Mouse (Mus musculus) left cerebral cortex, adult 9 months (tissue): ENCODE data around the gene Slc13a4.

ENCODE experiments used
- DNase-seq, 2 experiments: peaks; one replicate each; pipeline ENCODE4 v3.0.0; 2022; ENCODE audit warnings: low spot score in 2 of 2

The Slc13a4 gene

GRCm38 (mm10) chr6:35308037-35308436, at the start of gene Slc13a4:
Slc13a4 (minus strand) TSS chr6:35308131.
- DNase-seq: no peak

- no peak for DNase-seq
These were observed 47.4 kb upstream of the Slc13a4 start for GRCm38 (mm10) chr6:35355320-35355719.

GRCm38 (mm10) chr6:35354622-35354998, 46.7 kb upstream of the Slc13a4 start:
- no peak for DNase-seq

DNA sequence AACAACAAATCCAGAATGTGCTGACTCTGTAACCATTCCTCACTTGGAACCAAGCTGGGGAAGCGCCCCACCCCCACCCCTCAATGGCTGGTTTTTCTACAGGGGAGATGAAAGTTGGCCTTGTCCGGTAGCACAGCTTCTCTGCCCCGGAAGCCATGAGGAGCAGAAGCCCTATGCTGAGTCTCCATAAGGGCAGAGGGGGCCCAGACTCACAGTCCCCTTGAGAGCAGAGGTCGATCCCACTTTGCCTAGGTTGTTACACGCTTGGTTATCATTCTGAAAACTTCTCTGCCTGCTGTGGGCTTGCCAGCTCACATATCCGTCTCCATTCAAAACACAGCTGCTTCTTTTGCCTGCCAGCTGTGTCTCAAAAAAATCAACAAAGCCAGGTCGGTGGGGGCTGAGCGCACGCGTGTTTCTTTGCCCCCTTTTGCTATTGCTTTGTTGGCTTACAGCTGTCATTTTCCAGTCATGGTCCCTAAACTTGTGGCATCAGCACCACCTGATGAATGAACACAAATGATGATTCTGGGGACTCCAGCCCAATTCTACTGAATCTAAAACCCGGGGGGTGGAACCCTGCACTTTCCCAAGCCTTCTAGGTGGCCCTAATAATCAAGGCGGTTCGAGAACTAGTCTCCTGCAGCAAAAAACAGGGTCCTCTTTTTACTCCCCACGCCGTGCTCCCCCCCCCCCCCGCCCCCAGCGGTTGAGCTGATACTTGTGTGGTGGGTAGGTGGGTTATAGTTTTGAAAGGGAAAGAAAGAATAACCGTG, 46.1 kb upstream of the Slc13a4 start:
- no peak for DNase-seq

DNA sequence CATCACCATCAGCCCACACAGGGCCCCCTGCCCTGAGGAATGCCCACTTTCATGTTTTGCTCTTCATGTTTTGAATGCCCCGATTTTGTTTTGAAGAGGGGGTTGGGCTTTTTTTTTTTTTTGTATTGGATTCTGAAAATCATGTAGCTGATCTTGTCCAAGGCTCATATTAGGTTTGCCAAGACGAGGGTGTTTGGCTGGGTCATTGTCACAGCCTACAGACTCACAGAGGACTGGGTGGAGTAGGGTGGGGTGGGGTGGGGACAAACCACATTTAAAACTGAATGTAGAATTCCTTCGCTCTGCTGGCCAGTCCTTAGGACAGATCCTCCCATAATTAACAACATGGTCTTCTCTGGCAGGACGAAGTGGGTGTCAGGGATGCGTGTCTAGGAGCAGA, 45.5 kb upstream of the Slc13a4 start:
- DNase-seq: no peak

DNA sequence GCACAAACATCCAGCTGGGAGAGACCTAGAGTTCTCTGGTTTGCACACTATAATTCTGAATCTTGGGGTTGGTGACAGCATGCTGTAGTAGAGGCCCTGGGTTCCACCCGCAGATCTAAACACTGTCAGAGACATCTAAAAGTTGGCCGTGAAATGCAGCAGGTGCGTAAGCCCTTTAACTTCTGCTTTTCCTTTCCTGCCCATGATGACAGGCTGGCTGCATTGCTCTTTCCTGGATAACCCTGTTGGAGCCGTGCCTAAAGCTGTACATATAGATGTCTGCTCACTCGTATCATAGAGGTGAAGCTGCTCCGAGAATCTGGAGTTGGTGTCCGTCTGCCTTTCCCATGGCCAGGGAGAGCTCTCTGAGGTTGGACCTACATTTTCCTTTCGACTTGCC, 44.9 kb upstream of the Slc13a4 start:
- no peak for DNase-seq

DNA sequence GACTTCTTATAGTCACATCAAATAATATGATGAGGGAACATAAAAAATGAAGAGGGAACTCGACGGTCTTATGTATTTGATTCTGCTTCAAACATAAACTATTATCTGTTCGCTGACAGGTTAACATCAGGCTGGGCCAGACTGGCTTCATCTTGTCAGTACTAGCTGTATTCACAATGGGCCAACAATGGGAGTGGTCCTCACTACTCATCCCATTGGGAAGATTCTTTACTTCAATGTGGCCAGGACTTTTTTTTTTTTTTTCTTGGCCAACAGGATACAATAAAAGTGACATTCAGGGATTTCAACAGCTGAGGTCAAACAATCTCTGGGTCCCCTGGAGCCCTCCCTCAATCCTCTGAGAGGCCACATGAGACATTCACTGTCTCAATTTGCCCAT, 43.9 kb upstream of the Slc13a4 start:
- no peak for DNase-seq

GRCm38 (mm10) chr6:35349784-35350183, 41.9 kb upstream of the Slc13a4 start:
- no peak for DNase-seq

DNA sequence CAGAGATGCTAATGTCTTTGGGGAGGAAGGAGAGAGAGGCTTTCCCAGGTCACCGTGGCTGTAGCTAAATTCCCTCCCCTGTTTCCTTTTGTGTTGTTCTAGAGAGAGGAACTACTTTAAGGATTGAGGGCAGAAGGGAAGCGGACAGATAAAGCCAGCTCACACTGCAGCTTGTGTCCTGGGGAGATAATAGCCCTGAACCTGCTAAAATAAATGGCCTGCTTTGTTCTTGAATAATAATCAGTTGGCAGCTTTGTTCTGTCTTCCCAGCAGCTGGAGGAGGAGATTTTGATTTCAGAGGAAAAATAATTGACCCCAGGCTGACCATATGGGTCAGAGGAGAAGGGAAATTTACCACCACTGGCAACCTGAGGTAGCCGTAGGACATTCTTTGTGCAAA, 30.7 kb upstream of the Slc13a4 start:
- no peak for DNase-seq

DNA sequence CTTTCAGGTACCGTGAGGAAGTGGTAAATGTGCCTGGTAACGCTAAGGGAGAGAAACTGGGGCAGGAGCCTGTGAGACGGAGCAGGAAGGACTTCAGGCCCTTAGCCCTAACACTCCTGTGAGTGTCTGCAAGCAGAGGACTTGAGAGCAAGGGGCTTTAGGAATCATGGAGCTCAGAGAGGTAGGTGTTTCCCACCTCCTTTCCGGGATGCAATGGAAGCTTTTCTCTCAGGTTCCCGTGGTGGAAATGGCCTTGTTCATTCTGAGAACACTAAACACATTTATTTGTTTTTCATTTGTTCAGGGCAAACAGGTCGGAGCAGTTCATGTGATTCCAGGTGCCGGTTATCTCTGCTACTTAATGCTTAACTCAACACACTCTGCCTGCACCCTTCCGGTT, 29.9 kb upstream of the Slc13a4 start:
- no peak for DNase-seq

- no peak for DNase-seq
These were observed 27.5 kb upstream of the Slc13a4 start for GRCm38 (mm10) chr6:35335452-35335851.

GRCm38 (mm10) chr6:35334278-35334677, 26.3 kb upstream of the Slc13a4 start:
- DNase-seq: no peak

GRCm38 (mm10) chr6:35333632-35334031, 25.7 kb upstream of the Slc13a4 start:
- DNase-seq: no peak

GRCm38 (mm10) chr6:35330834-35331233, 22.9 kb upstream of the Slc13a4 start:
- DNase-seq: no peak

GRCm38 (mm10) chr6:35329956-35330355, 22.0 kb upstream of the Slc13a4 start:
- DNase-seq: no peak

DNA sequence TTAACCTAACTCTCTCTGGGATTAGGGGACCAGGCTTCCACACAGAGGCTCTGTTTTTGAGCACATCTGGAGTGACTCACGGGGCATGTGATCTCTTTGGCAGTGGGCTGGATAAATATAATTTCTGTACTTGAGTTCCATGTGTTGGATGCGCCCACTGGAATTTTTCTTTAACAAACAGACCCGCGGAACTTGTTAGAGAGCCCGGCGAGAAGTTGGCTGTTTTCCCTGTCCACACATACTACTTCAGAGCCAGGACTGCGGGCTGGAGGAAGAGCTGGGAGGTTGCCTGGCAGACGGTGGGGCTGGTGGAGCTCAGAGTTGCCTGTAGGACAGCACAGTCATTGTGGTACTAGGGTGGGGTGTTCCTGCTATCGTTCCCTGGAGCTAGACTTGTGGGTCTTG, 18.2 kb upstream of the Slc13a4 start, which contains the start of gene Fam180a:
Fam180a (minus strand) TSS at position 31 of the 405 bp plus-strand sequence.
- peak in 1 of 2 experiments; percentile 33 for DNase-seq

DNA sequence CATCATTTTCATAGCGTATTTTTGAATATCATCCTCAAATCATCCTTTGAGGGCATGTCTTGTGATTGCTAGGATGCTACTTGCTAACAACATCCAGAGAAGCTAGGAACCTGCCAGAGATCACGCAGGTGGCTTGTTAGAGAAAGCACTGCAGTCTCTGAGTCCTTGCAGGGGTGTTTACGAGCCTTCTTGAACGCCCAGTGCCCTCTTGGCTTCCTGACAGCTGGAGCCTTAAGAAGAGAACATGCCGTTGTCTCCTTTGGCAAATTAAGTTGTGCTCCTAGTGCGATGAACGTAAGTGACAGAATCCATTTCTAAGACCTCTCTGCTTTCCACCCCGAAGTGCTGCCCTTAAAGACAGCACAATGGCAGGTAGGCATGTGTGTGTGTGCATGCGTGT, 16.4 kb upstream of the Slc13a4 start:
- no peak for DNase-seq

- DNase-seq: no peak
These were observed 15.1 kb upstream of the Slc13a4 start for GRCm38 (mm10) chr6:35323046-35323445.

GRCm38 (mm10) chr6:35321105-35321504, 13.2 kb upstream of the Slc13a4 start:
- no peak for DNase-seq

- DNase-seq: no peak
These were observed 11.9 kb upstream of the Slc13a4 start for GRCm38 (mm10) chr6:35319850-35320249.

GRCm38 (mm10) chr6:35313520-35313919, 5.6 kb upstream of the Slc13a4 start:
- no peak for DNase-seq

DNA sequence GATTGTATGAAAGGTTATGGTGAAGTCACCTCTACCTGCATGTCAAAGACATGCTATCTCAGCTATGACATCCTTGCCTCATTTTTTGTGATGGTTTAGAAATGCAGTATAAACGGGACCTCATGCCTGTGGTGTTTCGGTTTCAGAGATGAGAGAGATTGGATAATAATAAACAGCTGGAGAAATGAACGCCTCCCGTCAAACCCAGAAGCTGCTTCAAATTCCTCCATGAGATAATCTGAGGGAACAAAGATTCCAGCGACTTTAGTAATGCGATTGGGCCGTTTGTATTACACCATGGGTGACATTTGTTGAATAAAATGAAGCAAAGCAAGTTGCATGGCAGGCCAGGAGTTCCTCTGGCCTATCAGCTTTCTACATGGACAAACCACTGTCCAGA, 1.5 kb upstream of the Slc13a4 start:
- no peak for DNase-seq

DNA sequence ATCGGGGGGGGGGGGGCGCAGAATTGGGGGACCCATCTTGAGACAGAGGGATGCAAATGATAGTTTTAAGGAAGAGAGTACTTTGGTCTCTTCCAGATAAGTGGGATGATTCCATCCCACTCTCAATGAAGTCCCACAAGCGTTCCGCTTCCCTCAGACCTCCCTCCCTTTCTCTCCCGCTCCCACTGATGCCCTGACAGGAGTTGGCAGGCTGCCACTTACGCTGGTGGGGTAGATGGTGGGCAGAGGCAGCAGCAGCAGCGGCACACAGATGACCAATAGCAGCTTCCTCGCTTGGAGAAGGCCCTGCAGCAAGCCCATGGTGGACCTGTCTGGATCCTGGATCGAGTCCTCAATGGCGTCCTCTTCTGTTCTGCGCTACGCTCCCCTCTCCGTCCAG, 795 bp downstream of the Slc13a4 start:
- no peak for DNase-seq

DNA sequence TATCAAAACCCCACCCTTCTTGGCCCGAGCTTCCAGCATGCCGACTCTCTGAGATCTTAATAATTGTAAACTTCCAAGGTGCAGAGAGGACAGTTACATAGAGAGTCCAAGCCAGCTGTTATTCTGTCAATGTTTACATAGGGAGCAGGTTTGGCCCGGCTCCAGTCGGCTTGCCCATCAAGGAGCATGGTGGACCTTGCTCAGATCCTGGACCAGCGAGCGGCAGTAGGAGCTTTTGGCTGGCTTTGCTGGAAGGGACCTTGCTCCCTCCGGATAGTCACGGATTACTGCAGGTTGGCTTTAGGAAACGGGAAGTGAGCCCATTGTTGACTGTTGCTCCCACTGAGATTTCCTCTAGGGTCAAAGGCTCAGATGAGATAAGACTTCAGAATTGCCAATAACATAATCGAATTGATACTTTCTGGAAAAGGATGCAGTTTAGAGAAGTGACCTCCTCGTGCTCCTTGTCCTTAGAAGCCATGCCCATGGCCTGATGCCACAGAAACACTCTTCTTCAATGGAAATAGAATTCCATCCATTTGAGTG, 4.5 kb downstream of the Slc13a4 start:
- DNase-seq: no peak
